Mouse (Mus musculus): Measurements from ENCODE around the gene Tcf20.

GRCm38 (mm10) chr15:82889426-82889825 lies 98.2 kb downstream of the Tcf20 start:
- no peak for TF ChIP-seq CTCF (IDR thresholded peaks at IDR 0.05; ENCODE audit: extremely low read depth, insufficient read length, insufficient replicate concordance, low read depth, low read length)
- TF ChIP-seq POLR2A (IDR thresholded peaks at IDR 0.05; ENCODE audit: low read depth, low read length): no peak

All from small intestine, adult 2 months (tissue).